Mouse (Mus musculus): ENCODE data around the gene Ndufaf1.

Ndufaf1 gene

DNA sequence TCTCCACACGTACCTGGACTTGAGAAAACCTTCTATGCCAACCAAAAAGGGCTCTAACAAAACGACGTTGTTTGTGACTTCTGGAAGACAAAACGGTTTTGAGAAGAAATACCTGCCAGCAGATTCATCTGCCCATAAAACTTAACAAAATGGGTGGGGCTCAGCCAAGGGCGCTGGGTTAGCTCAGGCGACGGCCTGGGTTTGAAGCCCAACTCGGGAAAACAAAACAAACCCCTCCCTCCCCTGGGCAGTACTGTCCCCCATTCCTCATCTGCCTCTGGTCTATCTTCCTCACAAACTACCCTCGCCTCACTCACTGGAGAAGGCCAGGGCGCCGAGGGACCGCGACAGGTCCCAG is 44.8 kb downstream of the Ndufaf1 start:
- DNase-seq (ENCODE audit: low spot score in 2 of 2), result no peak

DNA sequence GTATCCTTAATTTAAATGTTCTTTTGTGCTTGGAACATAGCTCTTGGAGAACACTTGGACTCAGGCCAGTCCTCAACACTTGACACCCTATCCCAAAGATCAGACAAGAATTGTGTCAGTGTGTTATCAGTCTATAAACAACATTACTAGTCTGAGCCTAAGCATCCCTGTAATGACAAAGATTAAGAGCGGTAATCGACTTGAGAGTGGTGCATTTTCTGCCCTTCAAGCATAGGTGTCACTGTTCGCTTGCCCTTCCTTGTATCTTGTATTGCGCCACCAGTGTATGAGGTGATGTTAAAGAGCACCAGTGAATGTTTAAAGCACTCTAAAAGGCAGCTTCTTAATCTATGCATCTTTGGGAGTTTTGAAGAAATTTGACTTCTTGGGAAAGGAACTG is 55.6 kb downstream of the Ndufaf1 start:
- no peak for DNase-seq (ENCODE audit: low spot score in 2 of 2)
